Mouse (Mus musculus) midbrain, embryonic 14.5 days (tissue): Measurements from ENCODE around the gene Dthd1. TPM values are rescaled to one million over a fixed set of nuclear protein-coding genes. Genes with fewer than 3 reads are reported as not detected.

Experiments used
- ATAC-seq: fragments of 200-750 bp; cut with Nextera tagmentation; 2 replicates; pipeline ENCODE4 v1.8.0; 2017; ENCODE audit warnings: moderate number of reproducible peaks, moderate library complexity; ENCODE audit not compliant: low FRiP score, low TSS enrichment
- DNase-seq: peaks from one replicate; pipeline ENCODE4 v3.0.0-alpha.2; 2015
- H3K27ac ChIP-seq: fragments of 300-500 bp; sonication (generic); replicated peaks from 2 replicates; pipeline ENCODE4 v1.5.1; 2014; ENCODE audit warnings: mild to moderate bottlenecking, low read depth, low read length, moderate library complexity
- H3K27me3 ChIP-seq: fragments of 300-500 bp; sonication (generic); 2 replicates; pipeline ENCODE4 v1.6.1; 2014; ENCODE audit warnings: low read length, control low read depth, mixed read lengths; ENCODE audit not compliant: control insufficient read depth, insufficient read depth
- H3K36me3 ChIP-seq: fragments of 300-500 bp; sonication (generic); 2 replicates; pipeline ENCODE4 v1.6.1; 2014; ENCODE audit warnings: low read length, control low read depth; ENCODE audit not compliant: control insufficient read depth, insufficient read depth
- H3K4me1 ChIP-seq: fragments of 300-500 bp; sonication (generic); 2 replicates; pipeline ENCODE4 v1.6.1; 2014; ENCODE audit warnings: mild to moderate bottlenecking, antibody characterized with exemption, low read length, control low read depth; ENCODE audit not compliant: control insufficient read depth, insufficient read depth
- H3K4me2 ChIP-seq: fragments of 300-500 bp; sonication (generic); 2 replicates; pipeline ENCODE4 v1.6.1; 2014; ENCODE audit warnings: mild to moderate bottlenecking, low read length, moderate library complexity
- H3K4me3 ChIP-seq: fragments of 300-500 bp; sonication (generic); replicated peaks from 2 replicates; pipeline ENCODE4 v1.5.1; 2014; ENCODE audit warnings: low read depth, low read length
- H3K9ac ChIP-seq: fragments of 300-500 bp; sonication (generic); replicated peaks from 2 replicates; pipeline ENCODE4 v1.6.1; 2014; ENCODE audit warnings: mild to moderate bottlenecking, low read length, moderate library complexity
- H3K9me3 ChIP-seq: fragments of 300-500 bp; sonication (generic); 2 replicates; pipeline ENCODE4 v1.6.1; 2016; ENCODE audit warnings: low read length, control low read depth, mixed read lengths; ENCODE audit not compliant: control insufficient read depth
- WGBS: fragments of 180-500 bp; shearing (Covaris S2); extraction: QIAGEN DNeasy Blood & Tissue Kit; methylation state at CpG from one replicate; pipeline ENCODE4 v1.1.7; 2014; 5-methylcytosine and 5-hydroxymethylcytosine counted together
- polyA plus RNA-seq: library from polyadenylated mRNA; unstranded; fragments of >200 nt; fragmentation: Nextera tagmentation; extraction: Ambion mirVana; gene quantifications from 2 replicates; pipeline ENCODE4 v1.2.1, GENCODE M21; 2014

The Dthd1 gene
- polyA plus RNA-seq, 1 experiment from 2014 or later = not detected

- 90% methylated on average over 5 of the region's 5 CpGs for WGBS
- ATAC-seq (no peak), DNase-seq (no peak)
- Histone ChIP-seq H3K27me3 (no peaks in the 10 kb centered on the region), H3K9ac (no peak overlapping the region), H3K9me3 (no peaks in the 10 kb centered on the region), H3K4me2 (no peak overlapping the region), H3K36me3 (no peaks in the 10 kb centered on the region), H3K4me3 (no peak overlapping the region), H3K27ac (no peak overlapping the region), H3K4me1 (no peaks in the 10 kb centered on the region)
Measured at GRCm38 (mm10) chr5:62909074-62909473, 95.5 kb downstream of the Dthd1 start.

GRCm38 (mm10) chr5:62924616-62925015 is 111.0 kb downstream of the Dthd1 start:
- no peaks in the 10 kb centered on the region for H3K9me3 ChIP-seq
- no peak for ATAC-seq
- no peaks in the 10 kb centered on the region for H3K36me3 ChIP-seq
- H3K4me1 ChIP-seq = no peaks in the 10 kb centered on the region
- H3K9ac ChIP-seq = no peak overlapping the region
- no peaks in the 10 kb centered on the region for H3K27me3 ChIP-seq
- no peak overlapping the region for H3K4me3 ChIP-seq
- H3K4me2 ChIP-seq = no peak overlapping the region
- DNase-seq = no peak
- no peak overlapping the region for H3K27ac ChIP-seq

Other genes starting within 250 kb of the Dthd1 start
- 4.2 and 6.1 TPM in 2 replicates for gene Arap2, start 47.7 kb upstream of the Dthd1 start, polyA plus RNA-seq